Mouse (Mus musculus) brain, adult 2 months (tissue): ENCODE measurements at regions not wholly inside any gene's neighbourhood (a gene's known extent, or its start where the extent isn't known, plus 50 kb on each side); places are given as distances from the start of the nearest gene placed in this dataset.

Experiments used
- DNase-seq: peaks from one replicate; pipeline ENCODE4 v3.0.0; 2011; ENCODE audit warnings: low read depth, low spot score

GRCm38 (mm10) chr17:61018647-61019046, 1862.5 kb downstream of the Efna5 start:
- no peak for DNase-seq
